Mouse (Mus musculus) heart, embryonic 13.5 days (tissue): ENCODE measurements around the gene Armcx4. TPM values are rescaled to one million over a fixed set of nuclear protein-coding genes. Genes with fewer than 3 reads are reported as not detected.

Experiments used
- ATAC-seq: fragments of 200-750 bp; cut with Nextera tagmentation; 2 replicates; pipeline ENCODE4 v1.8.0; 2017; ENCODE audit warnings: moderate TSS enrichment; ENCODE audit not compliant: insufficient number of reproducible peaks, low FRiP score, low TSS enrichment; ENCODE audit errors: extremely low read depth
- H3K27ac ChIP-seq: fragments of 300-500 bp; sonication (generic); replicated peaks from 2 replicates; pipeline ENCODE4 v1.5.1; 2015; ENCODE audit warnings: moderate library complexity, mild to moderate bottlenecking, inconsistent platforms
- H3K27me3 ChIP-seq: fragments of 300-500 bp; sonication (generic); replicated peaks from 2 replicates; pipeline ENCODE4 v1.6.1; 2015; ENCODE audit warnings: mild to moderate bottlenecking, inconsistent platforms
- H3K36me3 ChIP-seq: fragments of 300-500 bp; sonication (generic); 2 replicates; pipeline ENCODE4 v1.6.1; 2015; ENCODE audit warnings: mild to moderate bottlenecking, inconsistent platforms
- H3K4me1 ChIP-seq: fragments of 300-500 bp; sonication (generic); 2 replicates; pipeline ENCODE4 v1.6.1; 2015; ENCODE audit warnings: inconsistent platforms
- H3K4me2 ChIP-seq: fragments of 300-500 bp; sonication (generic); 2 replicates; pipeline ENCODE4 v1.6.1; 2015; ENCODE audit warnings: inconsistent platforms, mild to moderate bottlenecking, moderate library complexity
- H3K4me3 ChIP-seq: fragments of 300-500 bp; sonication (generic); 2 replicates; pipeline ENCODE4 v1.5.1; 2015; ENCODE audit warnings: moderate library complexity, mild to moderate bottlenecking, inconsistent platforms
- H3K9ac ChIP-seq: fragments of 300-500 bp; sonication (generic); 2 replicates; pipeline ENCODE4 v1.6.1; 2015; ENCODE audit warnings: inconsistent platforms, mild to moderate bottlenecking, moderate library complexity
- H3K9me3 ChIP-seq: fragments of 300-500 bp; sonication (generic); 2 replicates; pipeline ENCODE4 v1.6.1; 2016; ENCODE audit warnings: inconsistent platforms
- WGBS: fragments of 180-500 bp; shearing (Covaris S2); methylation state at CpG from one replicate; pipeline ENCODE4 v1.1.7; 2015; ENCODE audit warnings: mixed read lengths; 5-methylcytosine and 5-hydroxymethylcytosine counted together
- polyA plus RNA-seq: library from polyadenylated mRNA; unstranded; fragments of >200 nt; fragmentation: Nextera tagmentation; extraction: Ambion mirVana; gene quantifications from 2 replicates; pipeline ENCODE4 v1.2.1, GENCODE M21; 2015

Gene Armcx4
- 4.1 TPM in 2 replicates for polyA plus RNA-seq

DNA sequence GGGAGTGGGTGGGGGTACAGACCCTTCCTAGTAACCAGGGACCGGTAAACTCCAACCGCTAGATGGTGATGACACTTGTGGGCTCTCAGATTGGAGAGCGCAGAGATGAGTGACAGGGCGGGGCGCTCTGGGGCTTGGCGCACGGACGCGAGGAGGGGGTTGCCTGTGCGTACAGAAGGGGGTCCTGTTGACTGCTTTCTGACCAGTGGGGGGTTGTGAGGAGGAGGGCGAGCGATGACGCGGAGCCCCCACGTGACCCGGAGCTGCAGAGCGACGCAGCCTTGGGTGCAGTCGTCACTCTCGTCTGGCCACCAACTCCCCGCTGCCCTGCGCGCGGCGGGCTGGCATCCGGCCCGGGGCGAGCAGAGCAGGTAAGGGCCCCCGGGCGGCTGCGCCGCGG, at the start of gene Armcx4:
Gene Armcx4 (plus strand): TSS at position 253 of the 400 bp plus-strand sequence.
- H3K4me3 ChIP-seq: peak within 1 kb of the TSS; percentile 61
- peak; percentile 82 for ATAC-seq
- peak within 1 kb of the TSS; percentile 92 for H3K27ac ChIP-seq
- peak within 1 kb of the TSS; percentile 68 for H3K4me2 ChIP-seq
- WGBS: 11% methylated on average over 33 of the region's 33 CpGs
- peaks cover 13% of the 10 kb centered on the region; the same call in 1 of the 2 replicates for H3K4me1 ChIP-seq
- peaks cover 31% of the 10 kb centered on the region for H3K36me3 ChIP-seq
- no peaks in the 10 kb centered on the region for H3K27me3 ChIP-seq
- peak within 1 kb of the TSS; percentile 85 for H3K9ac ChIP-seq
- H3K9me3 ChIP-seq: no peaks in the 10 kb centered on the region

DNA sequence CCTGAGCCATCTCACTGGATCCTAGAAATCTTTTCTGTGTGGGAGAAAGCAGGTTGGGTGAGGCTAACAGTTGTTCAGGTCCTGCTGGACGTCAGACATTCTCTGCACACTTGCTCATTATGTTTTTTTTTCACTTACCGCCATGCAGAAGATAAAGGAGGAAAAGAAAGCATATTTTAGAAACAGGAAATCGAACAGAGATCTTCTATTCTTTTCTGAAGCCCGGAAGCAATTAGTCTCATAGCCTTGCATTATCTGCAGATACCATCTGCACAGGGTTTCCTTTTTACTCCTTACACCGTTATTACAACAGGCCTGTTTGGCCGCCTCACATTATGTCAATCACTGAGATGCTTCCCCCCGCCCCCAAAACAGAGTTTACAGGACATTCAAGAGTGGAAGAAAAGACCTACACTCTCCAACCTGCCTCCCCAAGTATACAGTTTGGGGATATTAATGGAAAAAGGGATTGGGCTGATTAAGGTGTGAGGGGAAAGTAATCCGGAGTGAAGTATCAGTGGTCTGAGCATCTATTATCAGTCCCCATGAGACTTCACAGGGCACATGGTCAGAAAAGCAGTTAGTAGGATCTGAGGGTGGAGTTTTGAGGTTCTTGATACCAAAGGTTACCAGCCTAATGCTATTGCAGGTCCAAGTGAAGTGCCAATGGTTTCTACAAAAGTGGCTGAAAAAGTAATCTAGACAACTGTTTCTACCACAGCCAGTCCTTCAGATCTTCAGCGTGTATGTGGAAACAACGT, 45.1 kb upstream of the Armcx4 start:
- Histone ChIP-seq H3K9me3 (no peaks in the 10 kb centered on the region), H3K4me3 (no peak overlapping the region), H3K27me3 (no peaks in the 10 kb centered on the region), H3K36me3 (no peaks in the 10 kb centered on the region), H3K4me1 (no peaks in the 10 kb centered on the region), H3K9ac (no peak overlapping the region), H3K4me2 (no peak overlapping the region), H3K27ac (no peak overlapping the region)
- 52% methylated on average over 10 of the region's 10 CpGs for WGBS
- ATAC-seq: no peak

DNA sequence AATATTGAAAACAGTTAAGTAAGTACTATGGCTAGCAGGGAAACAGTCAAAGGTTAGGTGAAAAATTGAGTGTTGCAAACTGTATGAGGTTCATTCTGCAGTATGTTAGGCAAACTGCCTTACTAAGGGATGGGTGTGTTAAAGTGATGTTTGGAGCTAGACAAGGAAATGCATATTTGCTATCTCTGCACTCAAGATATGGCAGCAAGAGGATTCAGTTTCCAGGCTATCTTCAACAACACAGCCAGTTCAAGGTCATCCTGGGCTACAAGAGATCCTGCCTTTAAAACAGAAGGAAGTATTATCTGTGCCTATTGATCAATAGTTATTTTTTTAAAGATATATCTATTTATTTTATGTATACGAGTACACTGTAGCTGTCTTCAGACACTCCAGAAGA, 40.0 kb upstream of the Armcx4 start:
- no peak overlapping the region for H3K27ac ChIP-seq
- WGBS: 79% methylated on average over 1 of the region's 1 CpGs
- H3K4me3 ChIP-seq: no peak overlapping the region
- no peak overlapping the region for H3K4me2 ChIP-seq
- H3K9me3 ChIP-seq: no peaks in the 10 kb centered on the region
- ATAC-seq: no peak
- no peak overlapping the region for H3K9ac ChIP-seq
- H3K27me3 ChIP-seq: no peaks in the 10 kb centered on the region
- no peaks in the 10 kb centered on the region for H3K4me1 ChIP-seq
- no peaks in the 10 kb centered on the region for H3K36me3 ChIP-seq

DNA sequence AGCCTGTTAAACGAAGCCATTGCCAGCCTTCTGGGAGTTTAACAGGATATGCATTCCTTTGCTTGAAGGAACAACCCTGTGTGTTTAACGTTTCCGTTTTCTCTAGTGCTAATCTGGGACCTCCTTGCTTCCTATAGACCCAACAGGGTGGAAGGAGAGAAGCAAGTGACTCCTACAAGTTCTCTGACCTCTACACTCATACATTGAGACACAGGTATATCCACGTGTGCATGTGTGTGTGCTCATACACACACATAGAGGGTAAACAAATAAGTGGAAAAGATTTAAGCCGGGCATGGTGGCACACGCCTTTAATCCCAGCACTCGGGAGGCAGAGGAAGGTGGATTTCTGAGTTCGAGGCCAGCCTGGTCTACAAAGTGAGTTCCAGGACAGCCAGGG, 38.9 kb upstream of the Armcx4 start:
- Histone ChIP-seq H3K9ac (no peak overlapping the region), H3K36me3 (no peaks in the 10 kb centered on the region), H3K9me3 (no peaks in the 10 kb centered on the region), H3K27me3 (no peaks in the 10 kb centered on the region), H3K4me1 (no peaks in the 10 kb centered on the region), H3K27ac (peak overlapping the region; percentile 62), H3K4me3 (no peak overlapping the region), H3K4me2 (no peak overlapping the region)
- WGBS: 54% methylated on average over 8 of the region's 8 CpGs
- ATAC-seq: no peak

DNA sequence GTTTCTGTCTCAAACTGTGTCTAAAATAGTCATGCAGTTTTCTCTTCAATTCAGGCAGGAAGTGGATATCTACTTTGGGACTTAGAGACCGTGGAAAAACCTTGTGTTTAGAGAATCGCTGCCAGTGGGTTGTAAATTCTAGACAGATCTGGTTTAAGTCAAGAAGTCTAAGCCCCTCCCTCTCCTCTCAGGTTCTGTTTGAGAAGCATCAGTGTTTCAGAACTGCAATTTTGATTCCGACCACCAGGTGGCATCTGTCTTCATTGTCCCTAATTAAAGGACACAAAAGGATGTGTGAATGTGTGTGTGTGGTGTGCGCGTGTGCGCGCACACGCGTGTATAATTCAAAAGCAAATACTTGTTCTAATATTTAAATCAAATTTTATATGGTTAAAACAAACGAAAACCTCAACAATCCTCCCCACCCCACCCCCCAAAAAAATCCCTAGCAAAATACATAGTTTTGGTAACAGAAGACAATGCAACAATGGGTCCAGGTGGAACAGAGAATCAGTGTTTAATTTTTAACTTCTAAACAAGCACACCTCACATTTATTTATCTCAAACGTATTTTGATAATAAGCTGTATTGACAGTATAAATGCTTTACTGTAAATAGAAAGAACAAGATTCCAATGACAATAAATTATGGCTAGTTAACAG, 38.2 kb upstream of the Armcx4 start:
- Histone ChIP-seq H3K27ac (no peak overlapping the region), H3K9me3 (no peaks in the 10 kb centered on the region), H3K4me1 (no peaks in the 10 kb centered on the region), H3K4me3 (no peak overlapping the region), H3K36me3 (no peaks in the 10 kb centered on the region), H3K9ac (no peak overlapping the region), H3K27me3 (no peaks in the 10 kb centered on the region), H3K4me2 (peak overlapping the region; percentile 24; the same call in 1 of the 2 replicates)
- WGBS: 19% methylated on average over 11 of the region's 11 CpGs
- ATAC-seq: no peak

DNA sequence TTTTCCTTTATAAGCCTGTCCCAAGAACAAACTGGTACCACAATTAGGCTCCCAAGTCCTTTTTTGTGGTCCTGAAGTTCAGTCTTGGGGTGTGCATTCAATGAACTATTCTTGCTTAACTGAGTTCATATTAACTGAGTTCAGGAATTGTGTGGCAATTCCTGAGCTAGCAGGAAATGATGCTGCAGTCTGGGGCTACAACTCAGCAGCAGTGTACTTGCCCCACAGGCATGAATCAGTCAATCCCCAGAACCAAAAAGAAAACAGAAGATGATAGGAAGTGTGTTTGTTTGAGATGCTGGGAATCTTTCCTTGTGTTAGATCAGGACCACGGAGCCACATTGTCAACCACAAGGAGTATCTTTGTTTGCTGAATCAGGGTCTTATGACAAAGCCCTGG, 34.3 kb upstream of the Armcx4 start:
- Histone ChIP-seq H3K4me1 (no peaks in the 10 kb centered on the region), H3K27me3 (no peaks in the 10 kb centered on the region), H3K4me2 (no peak overlapping the region), H3K9ac (no peak overlapping the region), H3K27ac (no peak overlapping the region), H3K4me3 (no peak overlapping the region), H3K9me3 (no peaks in the 10 kb centered on the region), H3K36me3 (no peaks in the 10 kb centered on the region)
- ATAC-seq: no peak
- WGBS: 47% methylated on average over 1 of the region's 1 CpGs

DNA sequence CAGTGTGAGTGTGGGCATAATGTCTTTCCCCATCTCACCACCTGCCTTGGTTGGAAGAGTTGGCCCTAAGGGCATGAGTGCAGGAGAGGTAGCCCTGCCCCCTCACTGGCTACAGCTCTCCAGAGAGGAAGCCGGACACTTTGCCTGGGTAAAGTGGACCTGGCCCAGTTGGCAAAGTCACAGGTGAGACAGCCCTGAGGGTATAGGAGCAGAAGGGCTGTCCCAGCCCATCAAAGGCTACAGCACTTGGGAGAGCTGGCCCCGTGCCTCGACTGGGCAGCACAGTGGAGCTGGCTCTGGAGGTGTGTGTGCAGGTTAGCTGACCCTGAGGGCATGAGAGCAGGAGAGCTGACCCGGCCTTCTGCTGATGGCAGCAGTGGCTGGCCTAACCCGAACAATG, 24.7 kb upstream of the Armcx4 start:
- H3K36me3 ChIP-seq: no peaks in the 10 kb centered on the region
- ATAC-seq: no peak; the same call in 1 of the 2 replicates
- H3K4me1 ChIP-seq: no peaks in the 10 kb centered on the region
- no peak overlapping the region for H3K27ac ChIP-seq
- H3K9ac ChIP-seq: no peak overlapping the region
- H3K9me3 ChIP-seq: no peaks in the 10 kb centered on the region
- no peaks in the 10 kb centered on the region for H3K27me3 ChIP-seq
- H3K4me2 ChIP-seq: no peak overlapping the region
- WGBS: 66% methylated on average over 5 of the region's 5 CpGs
- no peak overlapping the region for H3K4me3 ChIP-seq

DNA sequence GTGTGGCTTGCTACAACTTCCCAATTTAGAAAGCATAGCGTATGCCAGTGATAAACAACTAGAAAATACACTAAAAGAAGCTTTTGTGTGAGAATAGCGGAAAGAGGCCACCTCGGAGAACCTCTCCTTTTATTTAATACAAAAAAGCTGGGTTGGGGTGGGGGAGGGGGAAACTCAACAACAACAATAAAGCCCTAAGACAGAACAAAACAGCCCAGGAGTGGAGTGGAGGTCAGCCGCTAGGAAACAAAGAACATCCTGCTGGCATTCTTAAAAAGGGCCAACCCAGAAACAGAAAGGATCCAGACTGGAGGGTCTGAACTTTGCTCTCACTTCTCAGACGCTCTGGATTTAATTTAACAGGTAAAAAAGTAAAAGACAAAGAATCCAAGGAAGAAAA, 11.3 kb upstream of the Armcx4 start:
- H3K4me2 ChIP-seq: no peak overlapping the region
- no peaks in the 10 kb centered on the region for H3K36me3 ChIP-seq
- WGBS: 47% methylated on average over 5 of the region's 5 CpGs
- H3K27me3 ChIP-seq: no peaks in the 10 kb centered on the region
- H3K9ac ChIP-seq: no peak overlapping the region
- H3K4me1 ChIP-seq: no peaks in the 10 kb centered on the region
- H3K9me3 ChIP-seq: no peaks in the 10 kb centered on the region
- no peak for ATAC-seq
- no peak overlapping the region for H3K4me3 ChIP-seq
- H3K27ac ChIP-seq: no peak overlapping the region

DNA sequence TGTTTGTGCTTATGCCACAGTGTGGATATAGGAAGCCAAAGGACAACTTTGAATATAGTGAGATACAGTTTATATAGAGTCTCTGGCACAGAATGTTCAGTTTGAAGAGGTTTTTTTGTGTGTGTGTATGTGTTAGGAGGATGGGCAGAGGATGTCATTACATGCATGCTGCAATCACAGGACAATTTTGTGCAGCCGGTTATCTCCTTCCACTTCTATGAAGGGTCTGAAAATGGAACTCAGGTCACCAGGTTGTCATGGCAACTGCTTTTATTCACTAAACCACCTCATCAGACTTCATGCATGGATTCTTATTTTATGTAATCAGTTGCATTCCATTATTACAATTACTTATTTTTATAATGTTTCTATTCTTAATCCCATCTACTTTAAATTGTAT, 10.4 kb upstream of the Armcx4 start:
- H3K4me2 ChIP-seq: no peak overlapping the region
- no peaks in the 10 kb centered on the region for H3K4me1 ChIP-seq
- H3K27ac ChIP-seq: no peak overlapping the region
- no peaks in the 10 kb centered on the region for H3K9me3 ChIP-seq
- 69% methylated on average over 1 of the region's 1 CpGs for WGBS
- no peak overlapping the region for H3K9ac ChIP-seq
- H3K36me3 ChIP-seq: no peaks in the 10 kb centered on the region
- H3K4me3 ChIP-seq: no peak overlapping the region
- no peak for ATAC-seq
- no peaks in the 10 kb centered on the region for H3K27me3 ChIP-seq

DNA sequence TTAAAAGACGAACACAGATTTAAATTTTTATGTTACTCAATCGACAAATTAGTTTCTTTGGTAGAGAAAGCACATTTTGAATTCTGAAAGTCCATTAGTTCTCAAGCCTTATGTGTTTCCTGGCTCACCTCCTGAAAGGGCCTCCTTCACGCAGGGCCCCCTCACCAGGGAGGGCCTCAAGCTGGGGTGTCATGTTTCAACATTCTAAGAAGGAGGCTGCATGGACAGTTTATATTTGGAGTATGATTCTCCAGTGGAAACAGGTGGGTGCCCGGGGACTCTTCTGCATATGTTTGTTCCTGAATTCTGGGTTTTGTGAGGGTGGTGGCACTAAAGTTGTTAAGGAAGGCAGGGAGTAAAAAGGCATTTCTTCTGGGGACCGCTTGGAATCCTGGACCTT, 1.4 kb upstream of the Armcx4 start:
- peaks cover 18% of the 10 kb centered on the region for H3K36me3 ChIP-seq
- no peak for ATAC-seq
- peak overlapping the region; percentile 87 for H3K27ac ChIP-seq
- peak overlapping the region; percentile 77 for H3K9ac ChIP-seq
- H3K4me2 ChIP-seq: peak overlapping the region; percentile 68
- no peaks in the 10 kb centered on the region for H3K27me3 ChIP-seq
- WGBS: 23% methylated on average over 5 of the region's 5 CpGs
- H3K9me3 ChIP-seq: no peaks in the 10 kb centered on the region
- peak overlapping the region; percentile 61 for H3K4me3 ChIP-seq
- H3K4me1 ChIP-seq: peaks cover 9% of the 10 kb centered on the region; the same call in 1 of the 2 replicates

DNA sequence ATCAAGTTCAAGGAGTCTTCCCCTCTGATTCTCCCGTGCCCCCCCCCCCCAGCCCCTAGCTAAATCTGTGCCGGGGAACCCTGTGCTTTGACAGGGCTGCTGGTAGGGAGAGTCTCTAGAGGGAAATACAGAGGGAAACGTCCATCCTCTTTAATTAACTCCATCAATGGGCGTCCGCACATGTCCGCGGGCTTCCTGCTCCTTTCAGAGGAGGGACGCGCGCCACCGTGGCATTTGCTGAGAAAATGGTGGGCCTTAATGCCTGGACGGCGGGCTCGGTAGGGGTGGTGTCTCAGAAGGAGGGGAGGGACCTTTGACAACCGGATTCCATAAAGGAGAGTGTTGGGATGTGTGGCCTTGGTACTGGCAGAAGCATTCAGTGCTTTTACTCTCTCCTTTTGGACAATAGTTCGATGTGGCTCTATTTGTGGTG, 436 bp downstream of the Armcx4 start:
- H3K36me3 ChIP-seq: peaks cover 36% of the 10 kb centered on the region
- H3K4me1 ChIP-seq: peaks cover 13% of the 10 kb centered on the region; the same call in 1 of the 2 replicates
- 7% methylated on average over 16 of the region's 16 CpGs for WGBS
- H3K4me3 ChIP-seq: peak overlapping the region; percentile 61
- peak overlapping the region; percentile 92 for H3K27ac ChIP-seq
- no peaks in the 10 kb centered on the region for H3K9me3 ChIP-seq
- peak overlapping the region; percentile 68 for H3K4me2 ChIP-seq
- no peaks in the 10 kb centered on the region for H3K27me3 ChIP-seq
- H3K9ac ChIP-seq: peak overlapping the region; percentile 85
- no peak for ATAC-seq
